Mouse (Mus musculus) layer of hippocampus, postnatal 25 days (tissue): ENCODE data around the gene Ptpn14. TPM values are rescaled to one million over a fixed set of nuclear protein-coding genes. Genes with fewer than 3 reads are reported as not detected.

Source experiments
- DNase-seq, 2 experiments: peaks; one replicate each; pipeline ENCODE4 v3.0.0; 2022; ENCODE audit warnings: mixed read lengths in 2 of 2, low spot score in 1 of 2; ENCODE audit errors: extremely low spot score in 1 of 2
- total RNA-seq, 2 experiments: library from RNA; stranded (reverse); gene quantifications; 2 replicates each; pipeline ENCODE4 v1.2.3; 2021

Gene Ptpn14
- total RNA-seq, 2 experiments from 2014 or later: 11.8 to 13.9 TPM

DNA sequence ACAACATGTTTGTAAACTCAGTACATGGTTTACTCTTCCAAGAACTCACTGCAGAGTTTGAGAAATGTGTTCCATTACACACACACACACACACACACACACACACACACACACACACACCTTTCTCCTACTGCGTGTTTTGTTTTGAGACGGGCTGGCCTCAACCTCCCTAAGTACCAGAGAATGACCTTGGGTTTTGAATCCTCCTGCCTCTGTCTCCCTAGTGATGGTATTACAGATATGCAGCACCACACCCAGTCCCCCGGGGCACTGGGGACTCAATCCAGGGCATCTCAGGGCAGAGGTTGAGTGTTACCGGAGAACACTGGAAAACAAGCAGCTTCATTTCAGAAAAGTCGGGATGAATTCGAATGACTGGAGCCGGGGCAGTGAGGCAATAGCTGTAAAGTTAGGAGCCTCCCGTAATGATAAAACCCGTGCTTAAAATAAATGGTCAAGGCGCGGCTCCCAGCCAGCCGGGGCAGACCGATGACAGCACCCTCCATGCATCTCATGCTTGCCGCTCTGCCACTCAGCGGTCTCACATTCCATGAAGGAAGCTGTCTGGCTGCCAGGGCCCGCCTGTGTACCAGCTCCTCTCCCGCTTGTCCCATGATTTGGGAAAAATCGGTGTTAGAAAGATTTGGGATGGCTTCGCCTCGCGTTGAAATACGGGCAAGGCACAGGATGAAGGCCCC lies 196.0 kb downstream of the Ptpn14 start:
- no peak for DNase-seq

DNA sequence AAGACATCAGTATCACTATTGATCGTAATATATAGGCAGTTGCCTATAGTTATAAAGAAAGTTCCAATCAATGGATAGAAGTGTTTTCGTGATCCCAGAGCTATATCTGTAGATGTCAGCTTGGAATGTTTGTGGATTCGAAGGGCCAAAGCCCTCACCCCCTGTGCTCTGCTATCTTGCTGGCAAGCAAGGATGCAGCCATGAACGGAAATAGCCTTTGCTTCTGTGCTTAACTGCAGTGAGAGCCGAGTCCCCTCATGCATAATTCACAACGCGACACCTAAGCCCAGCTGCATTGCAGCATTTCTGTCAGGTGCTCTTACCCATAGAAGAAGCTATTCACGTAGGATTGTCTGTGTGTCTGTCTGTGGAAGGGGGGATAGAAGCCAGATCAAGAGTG lies 198.2 kb downstream of the Ptpn14 start:
- no peak for DNase-seq

Other genes with a start within 250 kb of the Ptpn14 start
- 1 to 10 TPM in 1 of 2 experiments, under 1 TPM in 1; 0.99 to 2.1 TPM for gene Cenpf, start 40.2 kb upstream of the Ptpn14 start, total RNA-seq
- 10 to 100 TPM; 77.5 to 83.2 TPM for gene Smyd2, start 194.1 kb downstream of the Ptpn14 start, total RNA-seq